Mouse (Mus musculus) thymus, postnatal 0 days (tissue): ENCODE data around the gene Zfhx3. TPM values are rescaled to one million over a fixed set of nuclear protein-coding genes. Genes with fewer than 3 reads are reported as not detected.

Experiments used
- DNase-seq: peaks from one replicate; pipeline ENCODE4 v3.0.0-alpha.2; 2015; ENCODE audit warnings: low spot score
- polyA plus RNA-seq: library from polyadenylated mRNA; unstranded; fragments of >200 nt; fragmentation: Nextera tagmentation; extraction: Ambion mirVana; gene quantifications from 2 replicates; pipeline ENCODE4 v1.2.1, GENCODE M21; 2015

Gene Zfhx3
- polyA plus RNA-seq, 1 experiment from 2014 or later = 1.9 TPM

- no peak for DNase-seq
Observed at GRCm38 (mm10) chr8:108645660-108646059, 703.2 kb downstream of the Zfhx3 start.

DNA sequence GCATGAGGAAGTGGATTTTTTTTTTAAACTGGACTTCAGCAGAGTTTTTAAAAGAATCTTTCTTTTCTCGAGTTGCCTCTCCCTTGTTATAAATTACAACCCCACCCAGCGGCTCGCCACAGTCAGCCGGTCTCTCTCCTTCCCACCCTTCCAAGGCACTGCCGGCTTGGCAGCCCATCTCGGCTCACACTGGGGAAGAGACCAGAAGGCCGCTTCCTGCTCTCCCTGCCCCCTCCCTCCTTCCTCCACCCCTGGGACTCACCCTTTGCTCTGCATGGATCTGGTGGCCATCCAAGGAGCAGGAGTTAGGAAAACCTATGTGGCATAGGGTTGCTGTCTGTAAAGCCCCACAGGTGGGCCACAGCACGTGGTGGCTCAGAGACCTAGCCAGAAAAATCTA is 705.1 kb downstream of the Zfhx3 start:
- no peak for DNase-seq

- no peak for DNase-seq
Observed at GRCm38 (mm10) chr8:108648993-108649392, 706.5 kb downstream of the Zfhx3 start.

GRCm38 (mm10) chr8:108650837-108651236 is 708.4 kb downstream of the Zfhx3 start:
- DNase-seq = no peak

DNA sequence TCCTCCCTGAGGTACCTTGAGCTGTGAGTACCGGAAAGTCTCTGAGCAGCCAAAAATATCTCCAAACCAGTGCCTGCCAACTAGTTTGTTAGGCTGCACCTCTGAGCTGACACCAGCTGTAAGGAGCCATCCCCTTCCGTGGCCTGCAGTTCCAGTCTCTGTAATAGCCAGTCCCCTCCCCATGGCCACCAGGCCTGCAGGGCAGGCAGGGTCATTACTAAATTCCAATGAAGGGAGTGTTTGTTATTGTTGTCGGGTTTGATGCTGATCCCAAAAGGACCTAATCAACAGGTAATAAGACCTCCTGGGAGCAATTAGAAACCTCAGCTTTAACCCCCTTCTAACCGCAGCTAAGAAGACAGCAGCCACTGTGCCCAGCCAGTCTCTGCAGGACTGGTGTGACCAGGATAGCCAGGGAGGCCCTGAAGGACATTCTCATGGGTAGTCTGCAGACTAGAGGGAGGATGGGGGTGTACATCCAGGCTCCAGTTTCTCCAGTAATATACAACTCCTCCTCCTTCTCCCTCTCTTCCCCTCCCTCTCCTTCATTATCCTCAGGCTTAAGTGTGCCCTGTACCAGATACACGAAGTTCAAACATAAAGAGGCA is 719.1 kb downstream of the Zfhx3 start:
- no peak for DNase-seq

- no peak for DNase-seq
Observed at GRCm38 (mm10) chr8:108662766-108663165, 720.3 kb downstream of the Zfhx3 start.

DNA sequence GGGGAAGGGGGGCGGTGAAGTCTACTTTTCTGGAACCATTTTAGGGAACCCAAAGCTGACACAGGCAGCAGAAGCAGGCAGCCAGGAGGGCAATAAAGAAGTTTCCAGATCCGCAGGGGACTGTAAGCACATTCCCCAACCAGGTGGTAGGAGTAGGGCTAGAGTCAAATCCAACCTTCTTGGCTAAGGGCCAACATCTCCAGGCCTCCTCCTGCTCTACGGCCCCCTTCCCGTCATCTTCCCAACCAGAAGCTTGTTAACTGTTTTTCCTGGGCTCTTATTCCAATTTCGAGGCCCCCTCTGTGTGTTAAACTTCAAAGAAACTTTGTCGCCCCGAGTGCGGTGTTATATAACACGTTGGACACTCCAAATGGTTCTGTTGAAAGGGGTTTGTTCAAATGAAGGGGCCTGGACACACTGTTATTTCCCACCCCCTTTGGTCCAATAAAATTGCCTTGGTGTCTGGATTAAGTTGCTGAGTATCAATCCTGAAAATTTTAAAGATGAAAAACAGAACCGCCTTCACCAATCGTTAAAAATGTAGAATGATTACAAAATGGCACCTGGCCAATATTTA is 729.6 kb downstream of the Zfhx3 start:
- no peak for DNase-seq

DNA sequence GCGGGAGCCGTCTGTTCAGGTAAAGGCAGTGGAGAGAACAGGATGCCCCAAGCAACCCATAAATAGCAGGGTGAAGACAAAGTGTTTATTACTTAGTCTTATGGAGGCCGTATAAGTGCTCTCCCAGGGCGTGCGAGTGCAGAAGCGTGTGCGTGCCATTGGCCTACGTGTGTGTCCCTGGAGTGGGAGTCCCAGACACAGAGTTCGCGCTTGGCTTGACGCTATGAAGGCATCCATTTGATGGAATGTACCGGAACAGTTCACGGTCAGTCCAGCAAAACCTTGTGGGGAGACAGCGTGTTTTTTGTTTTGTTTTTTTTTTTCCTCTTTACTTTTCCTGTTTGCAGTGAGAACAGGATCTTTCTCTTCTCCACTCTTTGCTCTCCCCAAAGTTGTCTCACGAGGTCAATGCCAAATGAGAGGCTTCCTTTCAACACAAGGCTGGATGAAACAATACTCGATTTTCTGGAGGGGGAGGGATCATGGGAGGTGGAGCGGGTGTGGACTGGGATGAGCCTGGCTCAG is 732.6 kb downstream of the Zfhx3 start:
- no peak for DNase-seq

DNA sequence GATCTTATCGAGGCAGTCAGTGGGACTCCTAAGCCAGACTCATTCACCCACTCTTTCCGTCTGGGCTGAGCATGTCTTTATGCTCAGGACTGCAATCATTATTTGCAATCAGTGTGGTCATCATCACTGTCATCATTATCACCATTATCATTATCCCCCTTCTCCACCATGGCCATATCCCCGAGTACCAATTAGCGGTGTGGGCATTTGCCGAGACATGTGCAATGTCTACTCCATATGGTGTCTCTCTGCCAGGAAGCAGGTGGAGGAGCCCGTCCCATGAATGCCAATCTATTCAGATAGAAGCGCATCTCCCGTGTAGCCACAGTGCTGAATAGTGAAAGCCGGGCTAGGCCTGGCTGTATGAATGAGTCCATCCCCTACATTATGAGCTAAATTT is 747.2 kb downstream of the Zfhx3 start:
- no peak for DNase-seq

DNA sequence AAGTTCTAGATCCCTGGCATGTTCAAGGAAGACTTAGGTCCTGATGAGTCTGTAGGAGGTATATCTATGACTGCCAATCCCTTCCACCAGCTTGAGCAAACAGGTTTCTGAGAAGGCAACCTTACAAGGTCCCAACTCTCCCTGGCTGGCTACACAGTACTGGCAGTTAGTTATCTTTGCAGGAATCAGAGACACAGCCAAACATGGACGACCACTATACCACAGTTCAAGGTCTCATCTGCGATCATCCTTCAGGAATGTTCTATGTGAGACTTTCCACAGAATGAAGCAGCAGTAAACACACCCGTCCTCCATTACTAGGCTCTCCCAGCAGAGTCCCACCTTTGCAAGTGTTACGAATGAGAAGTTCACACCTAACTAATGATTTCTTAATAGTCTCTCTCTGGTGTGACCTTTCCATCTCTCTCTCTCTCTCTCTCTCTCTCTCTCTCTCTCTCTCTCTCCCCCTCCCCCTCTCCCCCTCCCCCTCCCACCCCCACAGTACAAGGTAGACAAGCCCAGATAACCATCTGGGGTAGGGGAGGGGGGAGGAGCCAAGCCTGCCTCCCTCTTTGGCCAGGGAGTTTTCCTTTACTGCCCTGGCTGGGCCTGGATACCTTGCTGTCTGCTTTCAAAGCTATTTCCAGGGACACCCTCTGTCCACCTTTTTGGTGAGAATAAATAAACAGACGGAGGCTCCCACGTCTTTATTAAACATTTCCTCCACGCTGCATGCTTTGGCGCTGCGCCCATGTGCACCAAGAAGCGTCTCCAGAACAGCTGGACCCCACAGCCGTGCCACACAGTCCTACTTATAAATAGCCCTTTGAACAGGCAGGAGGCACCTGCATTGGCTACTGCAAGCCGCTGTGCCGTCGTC is 748.4 kb downstream of the Zfhx3 start:
- DNase-seq = no peak

GRCm38 (mm10) chr8:108691456-108692238 is 749.2 kb downstream of the Zfhx3 start:
- no peak for DNase-seq

DNA sequence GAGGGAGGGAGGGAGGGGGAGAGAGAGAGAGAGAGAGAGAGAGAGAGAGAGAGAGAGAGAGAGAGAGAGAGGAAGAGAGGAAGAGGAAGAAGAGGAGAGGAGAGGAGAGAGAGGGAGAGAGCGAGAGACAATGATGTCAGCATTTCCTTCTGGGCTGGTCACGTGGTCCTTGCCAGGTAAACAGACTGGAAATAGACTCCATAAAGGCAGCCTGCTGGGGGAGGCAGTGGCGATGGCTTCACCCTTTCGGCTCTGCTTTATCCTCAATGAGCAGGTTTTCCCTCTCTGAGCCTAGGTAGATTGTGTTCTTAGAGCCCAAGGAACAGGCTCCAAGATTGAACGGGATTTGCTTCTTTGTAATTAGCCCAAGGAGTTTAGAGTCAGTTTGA is 749.8 kb downstream of the Zfhx3 start:
- DNase-seq = no peak

- DNase-seq = no peak
Observed at GRCm38 (mm10) chr8:108692669-108693665, 750.5 kb downstream of the Zfhx3 start.

- no peak for DNase-seq
Observed at GRCm38 (mm10) chr8:108693841-108694240, 751.4 kb downstream of the Zfhx3 start.

DNA sequence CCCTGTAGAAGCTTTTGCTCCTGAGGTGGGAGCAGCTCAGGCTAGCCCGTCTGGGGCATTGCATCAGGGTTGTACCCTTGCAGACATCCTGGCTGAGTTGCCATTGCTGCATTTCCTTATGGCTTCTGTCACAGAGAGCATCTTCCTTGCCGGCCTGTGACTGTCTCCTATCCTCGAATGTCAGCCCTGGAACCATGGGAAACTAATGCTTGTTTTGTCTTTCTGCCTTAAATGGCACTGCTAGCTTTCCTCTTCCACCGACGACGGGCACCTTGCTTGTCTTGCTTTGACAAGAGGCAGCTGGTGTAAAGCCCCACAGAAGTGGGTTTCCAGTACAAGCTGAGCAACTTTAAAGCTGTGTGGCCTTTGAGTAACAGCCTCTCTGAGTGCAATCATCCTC is 752.1 kb downstream of the Zfhx3 start:
- DNase-seq = no peak

- DNase-seq = no peak
Observed at GRCm38 (mm10) chr8:108695242-108695880, 752.9 kb downstream of the Zfhx3 start.

DNA sequence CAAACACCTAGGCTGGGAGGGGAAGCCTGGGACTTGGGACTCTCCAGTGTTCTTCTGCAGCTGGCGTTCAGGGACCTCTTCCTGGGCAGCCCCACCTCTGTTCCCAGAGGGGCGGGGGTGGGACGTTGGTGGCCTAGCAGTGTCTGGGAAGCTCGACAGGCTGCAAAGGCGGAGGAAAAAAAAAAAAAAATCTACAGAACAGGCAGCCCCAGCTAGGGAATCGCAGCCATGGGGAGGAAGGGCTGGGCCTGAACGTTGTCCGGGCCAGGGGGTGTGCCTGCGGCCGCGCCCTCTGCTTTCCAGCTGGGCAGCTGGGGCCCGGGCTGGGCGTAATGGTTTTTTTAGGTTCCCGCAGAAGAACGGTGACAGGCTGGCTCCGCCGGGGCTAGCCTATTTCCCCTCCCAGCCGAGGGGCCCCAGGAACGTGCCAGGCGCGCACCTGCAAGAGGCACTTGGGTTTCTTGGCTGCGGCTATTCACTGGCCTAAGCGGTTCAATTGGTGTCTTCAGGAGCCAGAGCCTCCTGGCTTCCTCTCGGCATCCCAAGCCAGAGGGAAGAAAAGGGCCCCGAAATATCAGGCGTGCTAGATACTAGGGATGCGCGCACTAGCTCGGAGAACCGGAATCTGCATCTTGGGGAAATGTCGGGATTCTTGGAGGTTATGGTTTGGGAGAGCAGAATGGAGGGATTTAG is 753.6 kb downstream of the Zfhx3 start:
- no peak for DNase-seq

- no peak for DNase-seq
Observed at GRCm38 (mm10) chr8:108696631-108697410, 754.4 kb downstream of the Zfhx3 start.
